Mouse (Mus musculus) heart, adult 2 months (tissue): ENCODE data around the gene Mitf. TPM values are rescaled to one million over a fixed set of nuclear protein-coding genes. Genes with fewer than 3 reads are reported as not detected.

ENCODE experiments used
- DNase-seq, 2 experiments: peaks; one replicate each; pipeline ENCODE4 v3.0.0; 2021
- H3K27ac ChIP-seq: fragments of 200-600 bp; 2 replicates; pipeline ENCODE4 v1.8.1; 2022
- H3K27me3 ChIP-seq: fragments of 200-500 bp; 2 replicates; pipeline ENCODE4 v1.6.1; 2012; ENCODE audit warnings: mild to moderate bottlenecking, low read length, inconsistent platforms, mixed read lengths; ENCODE audit not compliant: control insufficient read depth, insufficient read depth
- H3K36me3 ChIP-seq: fragments of 200-500 bp; 2 replicates; pipeline ENCODE4 v1.6.1; 2012; ENCODE audit warnings: low read length, inconsistent platforms; ENCODE audit not compliant: control insufficient read depth, insufficient read depth
- H3K4me1 ChIP-seq: fragments of 200-500 bp; 2 replicates; pipeline ENCODE4 v1.6.1; 2011; ENCODE audit warnings: low read length; ENCODE audit not compliant: control insufficient read depth, insufficient read depth
- H3K4me3 ChIP-seq: fragments of 200-600 bp; 2 replicates; pipeline ENCODE4 v1.8.1; 2022
- H3K79me2 ChIP-seq: fragments of 200-500 bp; replicated peaks from 2 replicates; pipeline ENCODE4 v1.6.1; 2012; ENCODE audit warnings: mild to moderate bottlenecking, inconsistent platforms, low read length, moderate library complexity, mixed read lengths; ENCODE audit not compliant: control insufficient read depth, insufficient read depth
- H3K9ac ChIP-seq: fragments of 200-500 bp; 2 replicates; pipeline ENCODE4 v1.6.1; 2012; ENCODE audit warnings: low read depth, mild to moderate bottlenecking, control low read depth, inconsistent platforms, low read length, mixed read lengths
- CTCF ChIP-seq: fragments of 200-600 bp; IDR thresholded peaks from 2 replicates; pipeline ENCODE4 v1.8.1; 2022; ENCODE audit warnings: antibody characterized with exemption, mild to moderate bottlenecking, moderate library complexity
- EP300 ChIP-seq: fragments of 200-500 bp; IDR thresholded peaks from 2 replicates; pipeline ENCODE4 v1.6.1; 2011; ENCODE audit warnings: low read depth, low read length, control low read depth; ENCODE audit not compliant: insufficient read depth
- POLR2A ChIP-seq: fragments of 200-500 bp; IDR thresholded peaks from 2 replicates; pipeline ENCODE4 v1.6.1; 2011; ENCODE audit warnings: mild to moderate bottlenecking, low read depth, low read length, control low read depth; ENCODE audit not compliant: insufficient read depth
- WGBS: fragments of 180-500 bp; shearing (Covaris S2); methylation state at CpG from one replicate; pipeline ENCODE4 v1.1.7; 2018; 5-methylcytosine and 5-hydroxymethylcytosine counted together
- intact Hi-C: fragments of 180-260 bp; cut with DNase I; formaldehyde crosslinking; loops from one replicate; pipeline ENCODE4 v1.15.1; 2025
- long read RNA-seq: library from polyadenylated mRNA; stranded (forward); transcript quantifications from one replicate; pipeline ENCODE4 v2.0.0, GENCODE M21; 2021
- polyA plus RNA-seq: library from polyadenylated mRNA; depleted of rRNA; stranded (reverse); fragments of >200 nt; gene quantifications from 2 replicates; pipeline ENCODE4 v1.2.3, GENCODE M21; 2012; rRNA removed
- total RNA-seq, 2 experiments: library from RNA; stranded (reverse); gene quantifications; 2 replicates each; pipeline ENCODE4 v1.2.3; 2021

Mitf gene
- 10 to 100 TPM; 50.6 to 68.3 TPM for total RNA-seq
- 23.4 and 36.3 TPM in 2 replicates for polyA plus RNA-seq
- long read RNA-seq, full-length matches to known transcripts, result 4 of 12 reads
- long read RNA-seq, partial matches to known transcripts, result 1 of 12 reads
- long read RNA-seq, other reads (novel, unspliced or antisense), result 7 of 12 reads

- under 1% methylated on average over 51 of the region's 51 CpGs for WGBS
- H3K27ac ChIP-seq, result peak within 1 kb of the TSS; percentile 83
These were observed at the start of gene Mitf for GRCm38 (mm10) chr6:97806781-97807743. TSS of gene Mitf (plus strand) at chr6:97807052.

GRCm38 (mm10) chr6:97757361-97757760, 49.5 kb upstream of the Mitf start:
- no peaks in the 10 kb centered on the region for H3K36me3 ChIP-seq
- no peaks in the 10 kb centered on the region for H3K27me3 ChIP-seq
- H3K4me1 ChIP-seq, result no peaks in the 10 kb centered on the region
- H3K27ac ChIP-seq, result no peak overlapping the region
- H3K79me2 ChIP-seq, result no peaks in the 10 kb centered on the region
- DNase-seq, result peak in 1 of 2 experiments; percentile 35
- WGBS, result 55% methylated on average over 2 of the region's 2 CpGs
- no peak for TF ChIP-seq EP300
- no peak for TF ChIP-seq CTCF
- no peak for TF ChIP-seq POLR2A
- no peak overlapping the region for H3K9ac ChIP-seq
- H3K4me3 ChIP-seq, result no peak overlapping the region
- intact Hi-C loops, result loop anchor here (10.0 kb wide), 1 partner anchor 347 kb away; no protein-coding TSS in a partner anchor

More at GRCm38 (mm10) chr6:97806781-97807743, at the start of gene Mitf:
- peaks cover 1% of the 10 kb centered on the region for H3K4me1 ChIP-seq
- H3K27me3 ChIP-seq, result no peaks in the 10 kb centered on the region
- TF ChIP-seq POLR2A, result peak; percentile 80
- peak; percentile 67 for TF ChIP-seq CTCF
- 0 out of 2 replicates have a peak, but pooled peaks have one; percentile 47 for TF ChIP-seq EP300
- peak within 1 kb of the TSS; percentile 77 for H3K9ac ChIP-seq
- no peaks in the 10 kb centered on the region; the same call in 1 of the 2 replicates for H3K36me3 ChIP-seq
- peak; percentile 94 to 96 for DNase-seq
- no peaks in the 10 kb centered on the region; the same call in 1 of the 2 replicates for H3K79me2 ChIP-seq
- H3K4me3 ChIP-seq, result peak within 1 kb of the TSS; percentile 83
- intact Hi-C loops, result loop anchor here (5.0 kb wide), 2 partner anchors 40 to 195 kb away; no protein-coding TSS in a partner anchor

GRCm38 (mm10) chr6:97758884-97759283, 48.0 kb upstream of the Mitf start:
- Histone ChIP-seq H3K9ac (no peak overlapping the region), H3K4me1 (no peaks in the 10 kb centered on the region), H3K79me2 (no peaks in the 10 kb centered on the region), H3K36me3 (no peaks in the 10 kb centered on the region), H3K27ac (no peak overlapping the region), H3K4me3 (no peak overlapping the region), H3K27me3 (no peaks in the 10 kb centered on the region)
- TF ChIP-seq POLR2A, result no peak
- TF ChIP-seq EP300, result no peak
- no peak for TF ChIP-seq CTCF
- WGBS, result 74% methylated on average over 4 of the region's 4 CpGs
- intact Hi-C loops, result loop anchor here (10.0 kb wide), 1 partner anchor 346 kb away; no protein-coding TSS in a partner anchor
- DNase-seq, result no peak

GRCm38 (mm10) chr6:97759301-97759700, 47.6 kb upstream of the Mitf start:
- no peak overlapping the region for H3K9ac ChIP-seq
- H3K27ac ChIP-seq, result no peak overlapping the region
- no peaks in the 10 kb centered on the region for H3K4me1 ChIP-seq
- no peaks in the 10 kb centered on the region for H3K79me2 ChIP-seq
- TF ChIP-seq EP300, result no peak
- peak; percentile 80 for TF ChIP-seq CTCF
- WGBS, result 8% methylated on average over 4 of the region's 4 CpGs
- H3K27me3 ChIP-seq, result no peaks in the 10 kb centered on the region
- no peak overlapping the region for H3K4me3 ChIP-seq
- intact Hi-C loops, result loop anchor here (10.0 kb wide), 1 partner anchor 346 kb away; no protein-coding TSS in a partner anchor
- no peaks in the 10 kb centered on the region for H3K36me3 ChIP-seq
- DNase-seq, result peak; percentile 36 to 58

GRCm38 (mm10) chr6:97761326-97761725, 45.5 kb upstream of the Mitf start:
- 19% methylated on average over 4 of the region's 4 CpGs for WGBS

More at GRCm38 (mm10) chr6:97761326-97761725, 45.5 kb upstream of the Mitf start:
- H3K36me3 ChIP-seq, result no peaks in the 10 kb centered on the region
- TF ChIP-seq CTCF, result peak; percentile 78
- no peak for TF ChIP-seq POLR2A
- TF ChIP-seq EP300, result no peak
- no peak overlapping the region for H3K4me3 ChIP-seq
- H3K9ac ChIP-seq, result no peak overlapping the region
- H3K79me2 ChIP-seq, result no peaks in the 10 kb centered on the region
- H3K27ac ChIP-seq, result no peak overlapping the region
- DNase-seq, result peak in 1 of 2 experiments; percentile 8
- no peaks in the 10 kb centered on the region for H3K27me3 ChIP-seq
- intact Hi-C loops, result loop anchor here (1.0 to 5.0 kb wide), 3 partner anchors 96 to 621 kb away; no protein-coding TSS in a partner anchor
- no peaks in the 10 kb centered on the region for H3K4me1 ChIP-seq
